Mouse (Mus musculus): ENCODE results near the gene Tmcc2.
A peak's percentile ranks its signal among the peaks of the same experiment; 100 is the strongest.

The Tmcc2 gene

GRCm38 (mm10) chr1:132389886-132390585, 1.0 kb downstream of the Tmcc2 start:
- DNase-seq (ENCODE audit: low spot score): peak; percentile 67

DNA sequence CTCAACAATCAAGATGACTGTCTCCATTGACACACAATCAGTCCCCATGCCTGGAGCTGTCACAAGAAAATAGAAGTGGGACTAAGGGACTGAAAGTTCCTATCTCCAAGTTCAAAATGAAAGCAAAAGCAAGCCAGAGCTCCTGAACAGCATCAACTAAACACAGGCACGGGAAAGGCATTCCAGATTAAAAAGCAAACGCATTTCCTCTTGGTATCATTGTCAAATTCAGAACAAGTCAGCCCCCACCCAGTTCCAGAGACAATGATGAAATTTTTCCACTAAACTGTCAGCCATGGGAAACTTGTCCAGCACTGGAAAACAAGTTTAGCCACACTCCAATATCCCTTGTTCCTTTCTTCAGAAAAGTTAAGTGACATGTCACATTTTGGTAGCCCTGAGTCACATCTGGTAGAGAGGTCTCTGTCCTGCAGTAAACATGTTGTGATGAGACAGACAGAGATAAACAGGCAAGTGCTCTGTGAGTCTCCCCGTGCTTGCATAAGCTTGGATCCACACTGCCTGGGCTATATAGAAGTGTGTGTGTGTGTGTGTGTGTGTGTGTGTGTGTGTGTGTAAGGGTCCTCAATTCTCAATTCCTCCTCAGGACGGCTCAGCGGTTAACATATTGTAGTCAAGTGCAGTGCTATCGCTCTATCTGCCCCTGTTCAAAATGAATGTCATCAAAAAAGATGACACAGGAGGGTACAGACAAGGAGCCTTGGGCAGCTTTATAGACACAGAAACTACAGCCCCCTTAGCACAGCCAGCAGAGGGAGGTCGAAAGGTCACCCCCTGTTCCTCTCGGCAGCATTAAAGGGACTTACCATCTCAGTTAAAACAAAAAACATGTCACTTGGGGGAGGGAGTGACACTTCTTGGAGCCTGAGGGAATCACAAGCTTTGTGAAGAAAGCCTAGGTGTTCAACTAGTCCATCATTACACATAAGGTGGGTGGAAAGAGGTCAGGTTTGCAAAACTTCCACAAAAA, 2.0 kb downstream of the Tmcc2 start:
- DNase-seq (ENCODE audit: low spot score): no peak

DNA sequence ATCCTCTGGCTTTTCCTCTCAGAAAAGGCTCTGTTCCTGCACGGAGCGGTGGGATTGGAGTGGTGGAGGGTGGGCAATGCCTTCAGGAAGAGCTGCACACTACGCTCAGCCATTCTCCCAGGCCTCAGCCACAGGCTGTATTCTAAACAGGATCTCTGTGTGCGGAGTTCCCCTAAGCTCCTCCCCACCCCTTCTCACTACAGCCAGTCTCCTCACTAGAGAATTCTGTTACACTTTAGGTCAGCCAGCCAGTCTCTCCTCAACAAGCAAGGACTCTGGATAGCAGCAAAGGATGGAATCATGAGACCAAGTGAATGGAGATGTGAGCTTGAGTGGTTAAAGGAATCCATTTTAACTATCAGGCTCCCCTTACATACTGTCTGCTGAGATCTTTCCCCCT, 3.1 kb downstream of the Tmcc2 start:
- no peak for DNase-seq (ENCODE audit: low spot score)

DNA sequence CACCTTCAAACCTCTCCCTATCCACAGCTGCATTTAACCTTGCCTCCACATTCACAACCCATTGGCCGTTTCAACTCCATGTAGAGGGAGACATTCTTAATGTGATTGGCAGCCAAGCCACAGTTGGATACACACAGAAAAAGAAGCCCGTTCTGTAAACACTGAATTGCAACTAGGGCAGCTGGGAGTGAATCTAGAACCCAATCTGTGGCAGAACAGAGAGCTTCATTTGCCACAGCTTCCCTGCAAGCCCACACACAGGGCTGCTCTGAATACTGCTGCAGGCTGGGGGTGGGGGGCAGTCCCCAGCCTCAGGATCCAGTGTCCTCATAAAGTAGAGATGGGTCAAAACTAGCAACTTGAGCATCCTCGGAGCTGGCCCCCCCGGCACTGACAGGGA, 4.8 kb downstream of the Tmcc2 start:
- DNase-seq (ENCODE audit: low spot score): no peak

- DNase-seq (ENCODE audit: low spot score): no peak
Measured at GRCm38 (mm10) chr1:132385711-132386110, 5.4 kb downstream of the Tmcc2 start.

GRCm38 (mm10) chr1:132385266-132385665, 5.8 kb downstream of the Tmcc2 start:
- no peak for DNase-seq (ENCODE audit: low spot score)

- DNase-seq (ENCODE audit: low spot score): no peak
Measured at GRCm38 (mm10) chr1:132384001-132384554, 7.0 kb downstream of the Tmcc2 start.

- no peak for DNase-seq (ENCODE audit: low spot score)
Measured at GRCm38 (mm10) chr1:132381929-132382328, 9.2 kb downstream of the Tmcc2 start.

DNA sequence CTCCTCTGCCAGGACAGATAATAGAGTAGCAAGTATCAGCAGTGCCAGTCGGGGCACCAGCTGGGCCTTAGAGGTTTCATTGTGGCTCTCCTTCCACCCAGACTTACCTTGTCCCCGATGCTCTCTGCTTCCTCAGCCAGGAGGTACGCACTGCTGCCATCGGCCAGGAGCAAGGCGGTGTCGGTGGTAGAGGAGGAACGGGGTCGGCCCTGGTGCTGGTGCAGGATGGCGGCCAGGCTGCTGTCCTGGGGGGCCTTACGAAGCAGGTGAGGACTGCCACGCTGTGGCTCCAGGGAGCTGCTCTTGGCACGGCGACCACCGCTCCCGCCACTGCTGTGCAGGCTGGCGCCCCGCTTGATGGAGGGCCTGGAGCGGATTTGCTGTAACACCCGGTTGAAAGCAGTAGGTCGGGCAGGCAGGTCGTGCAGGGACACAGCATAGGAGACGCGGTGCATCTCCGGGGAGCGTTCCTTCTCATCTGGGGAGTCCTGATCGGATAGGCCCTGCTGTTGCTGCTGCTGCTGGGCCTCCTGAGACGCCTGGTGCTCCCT, 10.5 kb downstream of the Tmcc2 start:
- no peak for DNase-seq (ENCODE audit: low spot score)

GRCm38 (mm10) chr1:132377811-132378210, 13.3 kb downstream of the Tmcc2 start:
- DNase-seq (ENCODE audit: low spot score): no peak

GRCm38 (mm10) chr1:132377055-132377365, 14.1 kb downstream of the Tmcc2 start:
- DNase-seq (ENCODE audit: low spot score): no peak

- peak; percentile 44 for DNase-seq (ENCODE audit: low spot score)
Measured at GRCm38 (mm10) chr1:132376211-132377054, 14.6 kb downstream of the Tmcc2 start.

- no peak for DNase-seq (ENCODE audit: low spot score)
Measured at GRCm38 (mm10) chr1:132375256-132375655, 15.8 kb downstream of the Tmcc2 start.

GRCm38 (mm10) chr1:132374873-132375244, 16.2 kb downstream of the Tmcc2 start:
- DNase-seq (ENCODE audit: low spot score): no peak

DNA sequence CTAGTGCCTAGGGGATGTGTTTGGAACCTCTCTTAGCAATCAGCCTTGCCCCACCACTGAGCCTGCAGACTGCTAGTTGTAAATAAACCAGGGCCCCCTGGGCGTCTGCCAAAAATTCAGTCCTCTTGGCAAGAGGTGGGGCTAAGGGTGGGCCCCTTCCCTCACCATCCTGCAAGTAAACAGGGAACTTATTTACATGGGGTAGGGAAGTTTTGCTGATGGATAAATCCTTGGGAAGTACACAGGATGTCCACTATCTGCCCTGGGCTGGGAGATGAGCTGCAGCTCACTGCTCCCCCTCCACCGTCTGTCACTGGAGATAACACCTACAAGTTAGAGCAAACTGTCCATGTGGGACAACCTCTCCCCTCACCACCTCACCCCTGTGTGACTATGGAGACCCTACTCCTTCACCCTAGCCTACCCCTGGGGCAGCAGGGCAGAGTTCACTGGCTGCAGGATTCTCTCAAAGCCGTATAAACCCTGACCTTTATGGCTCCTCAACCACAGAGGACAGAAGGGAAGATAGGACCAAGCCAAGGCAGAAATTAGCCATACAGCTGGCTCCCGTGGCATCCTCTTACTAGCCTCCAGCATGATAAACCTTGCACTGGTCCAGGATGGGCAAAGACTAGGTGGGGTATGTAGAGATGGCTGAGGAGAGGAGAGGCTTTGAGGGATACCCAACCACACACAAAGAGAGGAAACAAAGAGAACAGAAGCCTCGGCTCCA, 16.8 kb downstream of the Tmcc2 start:
- DNase-seq (ENCODE audit: low spot score): peak; percentile 64

GRCm38 (mm10) chr1:132372896-132373534, 18.1 kb downstream of the Tmcc2 start:
- DNase-seq (ENCODE audit: low spot score): no peak

GRCm38 (mm10) chr1:132372354-132372753, 18.7 kb downstream of the Tmcc2 start:
- DNase-seq (ENCODE audit: low spot score): no peak

- DNase-seq (ENCODE audit: low spot score): no peak
Measured at GRCm38 (mm10) chr1:132371298-132372081, 19.6 kb downstream of the Tmcc2 start.

GRCm38 (mm10) chr1:132370681-132371173, 20.4 kb downstream of the Tmcc2 start:
- no peak for DNase-seq (ENCODE audit: low spot score)
